Mouse (Mus musculus): ENCODE results near the gene Lrrc36.

DNA sequence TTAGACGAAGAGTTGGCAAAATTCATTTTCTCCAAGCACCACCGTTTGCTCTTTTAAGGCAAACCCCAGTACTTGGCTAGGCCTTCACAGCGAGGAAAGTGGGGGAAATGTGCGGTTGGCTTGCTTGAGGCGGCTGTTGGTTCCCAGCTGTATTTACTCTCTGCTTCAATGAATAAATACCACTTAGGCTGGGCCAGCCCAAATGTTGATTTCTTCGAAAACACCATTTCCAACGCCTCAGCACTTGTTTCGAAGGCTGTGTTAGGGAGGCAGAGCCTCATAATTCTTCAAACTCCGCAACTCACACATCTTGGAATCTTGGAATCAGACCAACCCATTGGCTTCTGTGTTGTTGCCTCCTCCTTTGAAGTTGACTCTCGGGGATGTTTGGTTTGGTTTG lies 7.0 kb upstream of the Lrrc36 start:
- TF ChIP-seq POLR2A (IDR thresholded peaks at IDR 0.05; ENCODE audit: low read depth, low read length) (no peak), CTCF (IDR thresholded peaks at IDR 0.05; ENCODE audit: borderline replicate concordance, insufficient read depth, low read length) (no peak)
